In genomic region chr7:99534901-99535735, GRCm38 (mm10) we compare ENCODE assay signal across 8 mouse cellular contexts. TPM values are rescaled to one million over a fixed set of nuclear protein-coding genes. Genes with fewer than 3 reads are reported as not detected.
DNase-seq lines count a peak whose midpoint lies in the region; ATAC-seq lines count a peak whose summit lies in the region.

Gene Arrb1, plus strand, starts transcription at chr7:99535466.

- no peaks in the 10 kb centered on the region for H3K36me3 ChIP-seq in hindbrain, embryonic 13.5 days

- peak; percentile 85 for ATAC-seq in hindbrain, embryonic 13.5 days (ENCODE audit: low FRiP score)

- H3K27me3 ChIP-seq in hindbrain, embryonic 13.5 days, result no peaks in the 10 kb centered on the region

- no peaks in the 10 kb centered on the region for H3K9me3 ChIP-seq in hindbrain, embryonic 13.5 days

- H3K4me1 ChIP-seq in hindbrain, embryonic 13.5 days (replicated peaks), result peaks cover 58% of the 10 kb centered on the region

- WGBS in hindbrain, embryonic 13.5 days, result under 1% methylated on average over 62 of the region's 68 CpGs

- H3K27ac ChIP-seq in hindbrain, embryonic 13.5 days, result peak within 1 kb of the TSS; percentile 96

- H3K4me3 ChIP-seq in hindbrain, embryonic 13.5 days, result peak within 1 kb of the TSS; percentile 77

- peak within 1 kb of the TSS; percentile 95 for H3K9ac ChIP-seq in hindbrain, embryonic 13.5 days

- peak; percentile 31 for DNase-seq in WW6 (ENCODE audit: low read depth, low spot score)
- DNase-seq in cerebellum, postnatal 14 days, result peak; percentile 90 to 91
- peak; percentile 57 to 60 for DNase-seq in frontal cortex, postnatal 25 days (ENCODE audit: low spot score in 2 of 2)
- DNase-seq in left cerebral cortex, adult 11 months (ENCODE audit: low spot score), result peak; percentile 68
- DNase-seq in lung, postnatal 4 days, result peak; percentile 90 to 93
- peak; percentile 93 for DNase-seq in retina, postnatal 1 day
- peak; percentile 92 for DNase-seq in thymus, postnatal 4 days

- H3K4me2 ChIP-seq in hindbrain, embryonic 13.5 days, result peak within 1 kb of the TSS; percentile 75

RNA-seq across cellular contexts. Expression of gene Arrb1, which starts in this region (rescaled TPM):
- 15.6 and 15.9 TPM in 2 replicates for polyA plus RNA-seq in hindbrain, embryonic 13.5 days (2015; fragmentation: Nextera tagmentation; extraction: Ambion mirVana)

Comparison
In these comparisons a context has a peak if more than half of its experiments do, and no peak if none do; other contexts are left out.
1. Peak in every context shown above with its lines: DNase-seq, ATAC-seq, H3K4me3 ChIP-seq and H3K27ac ChIP-seq.
2. DNase-seq: peak in every context shown above with its lines; median percentile 93 in retina, postnatal 1 day; 92 in thymus, postnatal 4 days; 92 in lung, postnatal 4 days; 90 in cerebellum, postnatal 14 days; 68 in left cerebral cortex, adult 11 months; 58 in frontal cortex, postnatal 25 days; 31 in WW6.